Mouse (Mus musculus) liver, embryonic 15.5 days (tissue): ENCODE data around the gene 6430548M08Rik. TPM values are rescaled to one million over a fixed set of nuclear protein-coding genes. Genes with fewer than 3 reads are reported as not detected.

ENCODE experiments used
- ATAC-seq: fragments of 200-750 bp; cut with Nextera tagmentation; 2 replicates; pipeline ENCODE4 v1.8.0; 2017; ENCODE audit warnings: moderate number of reproducible peaks, mild to moderate bottlenecking, moderate library complexity; ENCODE audit not compliant: insufficient read depth
- H3K27ac ChIP-seq: fragments of 300-500 bp; sonication (generic); replicated peaks from 2 replicates; pipeline ENCODE4 v1.5.1; 2015; ENCODE audit warnings: mild to moderate bottlenecking, inconsistent platforms
- H3K27me3 ChIP-seq: fragments of 300-500 bp; sonication (generic); 2 replicates; pipeline ENCODE4 v1.6.1; 2015; ENCODE audit warnings: mild to moderate bottlenecking, inconsistent platforms
- H3K36me3 ChIP-seq: fragments of 300-500 bp; sonication (generic); replicated peaks from 2 replicates; pipeline ENCODE4 v1.6.1; 2015; ENCODE audit warnings: moderate library complexity, mild to moderate bottlenecking, inconsistent platforms
- H3K4me1 ChIP-seq: fragments of 300-500 bp; sonication (generic); replicated peaks from 2 replicates; pipeline ENCODE4 v1.6.1; 2015; ENCODE audit warnings: inconsistent platforms
- H3K4me2 ChIP-seq: fragments of 300-500 bp; sonication (generic); 2 replicates; pipeline ENCODE4 v1.6.1; 2015; ENCODE audit warnings: moderate library complexity, mild to moderate bottlenecking, inconsistent platforms
- H3K4me3 ChIP-seq: fragments of 300-500 bp; sonication (generic); replicated peaks from 2 replicates; pipeline ENCODE4 v1.5.1; 2015; ENCODE audit warnings: mild to moderate bottlenecking, inconsistent platforms
- H3K9ac ChIP-seq: fragments of 300-500 bp; sonication (generic); 2 replicates; pipeline ENCODE4 v1.6.1; 2015; ENCODE audit warnings: moderate library complexity, mild to moderate bottlenecking, inconsistent platforms
- H3K9me3 ChIP-seq: fragments of 300-500 bp; sonication (generic); replicated peaks from 2 replicates; pipeline ENCODE4 v1.6.1; 2016; ENCODE audit warnings: inconsistent platforms
- WGBS: fragments of 180-500 bp; shearing (Covaris S2); methylation state at CpG from one replicate; pipeline ENCODE4 v1.1.7; 2015; ENCODE audit warnings: mixed read lengths; ENCODE audit not compliant: insufficient replicate concordance; 5-methylcytosine and 5-hydroxymethylcytosine counted together
- polyA plus RNA-seq: library from polyadenylated mRNA; unstranded; fragments of >200 nt; fragmentation: Nextera tagmentation; extraction: Ambion mirVana; gene quantifications from 2 replicates; pipeline ENCODE4 v1.2.1, GENCODE M21; 2015

The 6430548M08Rik gene
- polyA plus RNA-seq, 1 experiment from 2014 or later: 2.8 TPM

DNA sequence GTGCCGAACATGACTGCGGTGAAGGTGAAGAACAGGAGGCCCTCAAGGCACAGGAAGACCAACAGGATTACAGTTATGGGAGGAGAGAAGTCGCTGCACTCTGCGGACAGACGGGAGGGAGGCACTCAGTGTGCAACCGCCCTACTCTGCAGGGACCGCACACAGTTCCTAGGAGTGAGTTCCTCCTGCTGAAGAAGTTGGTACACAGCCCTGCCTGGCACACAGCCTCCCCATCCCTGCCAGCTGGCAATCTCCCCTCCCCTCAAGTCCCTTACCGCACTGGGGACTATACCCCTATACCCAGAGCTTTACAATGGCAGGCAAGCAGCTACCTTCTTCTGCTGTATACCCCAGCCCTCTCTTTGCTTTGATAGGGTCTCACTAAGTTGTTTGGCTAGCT, 30.7 kb upstream of the 6430548M08Rik start:
- no peak overlapping the region for H3K4me3 ChIP-seq
- H3K9me3 ChIP-seq: no peaks in the 10 kb centered on the region
- no peak overlapping the region for H3K4me2 ChIP-seq
- H3K4me1 ChIP-seq: no peaks in the 10 kb centered on the region
- peaks cover 66% of the 10 kb centered on the region for H3K36me3 ChIP-seq
- WGBS: 85% methylated on average over 8 of the region's 8 CpGs
- H3K9ac ChIP-seq: no peak overlapping the region
- ATAC-seq: no peak
- H3K27ac ChIP-seq: no peak overlapping the region
- no peaks in the 10 kb centered on the region for H3K27me3 ChIP-seq

DNA sequence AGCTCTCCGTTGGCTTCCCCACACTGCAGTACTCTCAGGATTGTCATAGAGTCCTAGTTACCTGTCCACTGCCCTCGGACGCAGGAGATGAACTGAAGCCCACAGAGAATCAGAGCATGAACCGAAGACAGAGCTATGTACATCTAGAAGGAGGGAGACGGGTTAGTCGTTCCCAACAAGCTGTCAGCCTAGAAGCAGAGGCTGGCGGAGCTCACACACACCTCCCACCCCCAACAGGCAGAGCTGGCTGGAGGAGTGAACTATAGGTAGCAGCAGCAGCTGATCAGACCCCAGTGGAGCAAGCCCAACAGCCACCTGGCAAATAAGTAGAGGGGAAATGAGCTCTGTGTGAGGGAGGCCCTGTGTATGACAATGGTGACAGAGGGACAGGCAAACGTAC, 29.2 kb upstream of the 6430548M08Rik start:
- Histone ChIP-seq H3K4me3 (no peak overlapping the region), H3K27ac (no peak overlapping the region), H3K36me3 (peaks cover 69% of the 10 kb centered on the region), H3K4me2 (no peak overlapping the region), H3K9me3 (no peaks in the 10 kb centered on the region), H3K9ac (no peak overlapping the region), H3K4me1 (no peaks in the 10 kb centered on the region), H3K27me3 (no peaks in the 10 kb centered on the region)
- 75% methylated on average over 8 of the region's 8 CpGs for WGBS
- ATAC-seq: no peak

DNA sequence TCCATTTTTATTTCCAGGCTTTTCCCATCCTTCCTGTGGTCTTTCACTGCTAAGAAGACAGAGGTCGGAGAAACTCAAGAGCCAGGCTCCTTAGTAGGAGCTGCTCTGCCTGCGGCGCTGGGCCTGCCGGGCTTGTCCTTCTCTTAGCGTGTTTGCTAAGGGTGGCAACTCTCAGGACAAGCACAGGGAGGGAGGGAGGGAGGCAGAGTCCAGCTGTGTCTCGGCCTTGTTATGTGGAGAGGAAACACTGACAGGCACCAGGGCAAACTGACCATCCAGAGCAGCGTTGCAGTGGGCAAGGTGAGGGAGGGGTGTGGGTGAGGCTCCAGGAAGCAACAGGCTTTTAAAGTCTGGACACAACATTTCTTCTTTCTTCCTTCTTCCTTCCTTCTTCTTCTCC, 24.4 kb upstream of the 6430548M08Rik start:
- 70% methylated on average over 7 of the region's 7 CpGs for WGBS
- Histone ChIP-seq H3K4me3 (no peak overlapping the region), H3K9ac (no peak overlapping the region), H3K27me3 (no peaks in the 10 kb centered on the region), H3K9me3 (no peaks in the 10 kb centered on the region), H3K36me3 (peaks cover 76% of the 10 kb centered on the region), H3K4me2 (no peak overlapping the region), H3K4me1 (peaks cover 3% of the 10 kb centered on the region; the same call in 1 of the 2 replicates), H3K27ac (no peak overlapping the region)
- ATAC-seq: no peak

DNA sequence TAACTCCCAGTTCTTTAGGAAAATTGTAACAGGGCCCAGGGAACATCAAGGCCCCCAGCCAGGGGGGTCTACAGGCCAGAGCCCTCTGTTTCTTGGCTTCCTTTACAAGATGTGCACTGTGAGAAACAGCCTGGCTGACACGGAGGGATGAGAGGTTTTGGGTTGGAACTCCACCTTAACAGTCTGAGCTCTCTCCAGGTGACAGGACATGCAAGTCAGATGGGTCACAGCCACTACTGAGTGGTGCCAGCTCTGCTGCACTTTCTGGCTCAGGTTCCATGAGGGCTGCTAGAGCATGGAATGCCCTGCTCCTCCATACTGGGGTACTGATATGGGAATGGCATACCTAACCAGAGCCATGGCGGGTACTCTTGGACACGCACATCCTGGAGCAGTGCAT, 22.9 kb upstream of the 6430548M08Rik start:
- Histone ChIP-seq H3K27ac (no peak overlapping the region), H3K4me3 (no peak overlapping the region), H3K36me3 (peaks cover 61% of the 10 kb centered on the region), H3K27me3 (no peaks in the 10 kb centered on the region), H3K9me3 (no peaks in the 10 kb centered on the region), H3K4me1 (peaks cover 12% of the 10 kb centered on the region), H3K9ac (no peak overlapping the region), H3K4me2 (no peak overlapping the region)
- no peak for ATAC-seq
- whole genome bisulfite sequencing: 63% methylated on average over 3 of the region's 3 CpGs

DNA sequence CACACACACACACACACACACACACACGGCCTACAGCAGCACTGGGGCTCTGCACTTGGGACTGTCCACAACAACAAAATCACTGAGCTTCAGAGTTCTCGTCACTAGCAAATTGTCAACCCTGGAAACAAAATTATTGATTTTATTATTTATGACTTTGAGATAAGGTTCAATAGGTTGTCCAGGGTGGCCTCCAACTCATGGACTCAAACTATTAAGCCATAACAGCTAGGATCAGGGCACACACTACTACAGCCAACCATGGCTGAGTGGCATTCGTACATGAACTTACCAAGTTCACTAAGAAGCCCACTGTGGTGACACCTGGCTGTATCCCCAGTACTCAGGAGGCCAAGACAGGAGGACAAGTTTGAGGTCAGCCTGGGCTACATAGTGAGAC, 20.8 kb upstream of the 6430548M08Rik start:
- H3K27me3 ChIP-seq: no peaks in the 10 kb centered on the region
- no peak for ATAC-seq
- H3K27ac ChIP-seq: no peak overlapping the region
- no peak overlapping the region for H3K9ac ChIP-seq
- H3K36me3 ChIP-seq: peaks cover 42% of the 10 kb centered on the region
- peaks cover 27% of the 10 kb centered on the region for H3K4me1 ChIP-seq
- no peak overlapping the region for H3K4me2 ChIP-seq
- no peaks in the 10 kb centered on the region for H3K9me3 ChIP-seq
- no peak overlapping the region for H3K4me3 ChIP-seq
- WGBS: 71% methylated on average over 3 of the region's 3 CpGs

DNA sequence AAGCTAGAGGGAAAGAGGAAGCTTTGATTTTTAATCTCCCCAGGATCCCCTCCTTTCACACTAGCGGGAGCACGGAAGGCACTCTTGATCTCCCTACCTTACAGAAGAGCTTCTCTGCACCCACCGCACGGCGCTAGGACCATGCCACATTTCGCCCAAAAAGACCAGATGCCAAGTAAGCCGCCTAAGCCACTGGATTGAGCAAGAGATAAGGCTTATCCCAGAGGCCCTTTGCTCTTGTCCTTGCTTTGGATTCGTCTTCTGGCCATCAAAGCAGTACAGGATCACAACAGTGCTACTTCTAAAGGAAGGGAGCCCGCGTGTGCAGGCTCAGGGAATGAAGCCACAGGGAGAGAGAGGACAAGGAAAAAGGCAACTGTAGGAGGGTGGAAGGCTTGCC, 19.2 kb upstream of the 6430548M08Rik start:
- Histone ChIP-seq H3K36me3 (peaks cover 38% of the 10 kb centered on the region), H3K4me2 (no peak overlapping the region), H3K27ac (no peak overlapping the region), H3K4me3 (no peak overlapping the region), H3K9ac (no peak overlapping the region), H3K27me3 (no peaks in the 10 kb centered on the region), H3K9me3 (no peaks in the 10 kb centered on the region), H3K4me1 (peaks cover 34% of the 10 kb centered on the region)
- ATAC-seq: no peak
- WGBS: 79% methylated on average over 10 of the region's 10 CpGs

DNA sequence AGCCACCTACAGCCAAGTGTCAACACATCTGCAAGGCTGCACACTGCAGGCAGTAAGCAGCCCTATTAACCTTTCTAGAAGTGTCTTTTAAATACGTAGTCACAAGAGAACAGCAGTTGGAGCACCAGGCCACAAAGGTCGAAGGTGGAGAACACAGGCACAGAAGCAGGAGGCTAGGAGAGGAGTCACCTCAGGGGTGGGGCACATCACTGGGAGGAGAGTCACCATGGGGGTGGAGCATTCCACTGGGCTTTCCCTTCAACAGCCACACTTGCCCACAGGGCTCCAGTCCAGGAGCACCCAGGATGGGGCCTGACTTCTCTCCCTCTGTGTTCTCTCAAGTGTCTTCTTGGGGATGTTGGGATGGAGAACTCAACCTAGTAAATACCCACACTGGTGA, 17.5 kb upstream of the 6430548M08Rik start:
- H3K9ac ChIP-seq: no peak overlapping the region
- no peak overlapping the region for H3K4me3 ChIP-seq
- no peak overlapping the region for H3K4me2 ChIP-seq
- no peaks in the 10 kb centered on the region for H3K9me3 ChIP-seq
- H3K4me1 ChIP-seq: peaks cover 44% of the 10 kb centered on the region
- WGBS: 50% methylated on average over 2 of the region's 2 CpGs
- ATAC-seq: no peak
- peaks cover 24% of the 10 kb centered on the region for H3K36me3 ChIP-seq
- no peak overlapping the region for H3K27ac ChIP-seq
- no peaks in the 10 kb centered on the region for H3K27me3 ChIP-seq

DNA sequence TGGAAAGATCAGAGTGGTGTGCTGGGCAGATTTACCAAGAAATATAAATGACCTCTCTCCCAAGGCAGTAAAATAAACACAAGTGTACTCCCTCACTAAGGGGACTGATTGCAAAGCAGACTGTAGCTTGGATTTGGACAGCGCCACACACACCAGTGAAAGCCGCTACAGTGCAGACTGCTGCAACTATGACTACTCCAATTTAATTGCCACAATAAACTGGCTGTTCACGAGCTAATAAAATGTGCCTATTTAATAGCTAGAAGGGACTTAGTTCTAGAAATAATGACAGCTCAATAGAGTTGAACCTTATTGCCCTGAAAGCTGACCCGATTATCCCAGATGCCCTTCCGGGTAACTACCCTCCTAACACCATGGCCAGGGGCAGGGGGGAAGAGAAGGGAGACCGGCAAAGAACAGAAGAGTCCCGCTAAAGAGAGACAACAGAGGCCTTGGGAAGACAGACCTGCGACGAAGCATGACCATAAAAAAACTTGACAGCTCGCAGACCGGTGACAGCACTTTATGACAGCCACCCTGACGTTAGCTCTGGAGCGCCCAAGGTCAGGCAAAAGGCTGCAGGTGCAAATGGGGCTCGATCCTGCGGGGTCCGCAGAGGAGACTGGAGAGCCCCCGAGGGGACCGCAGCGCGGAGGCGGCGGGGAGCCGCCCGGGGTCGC, 13.4 kb upstream of the 6430548M08Rik start:
- Histone ChIP-seq H3K9ac (peak overlapping the region; percentile 83), H3K36me3 (no peaks in the 10 kb centered on the region), H3K27me3 (no peaks in the 10 kb centered on the region), H3K4me2 (peak overlapping the region; percentile 86), H3K9me3 (no peaks in the 10 kb centered on the region), H3K4me3 (peak overlapping the region; percentile 95), H3K27ac (peak overlapping the region; percentile 77), H3K4me1 (peaks cover 53% of the 10 kb centered on the region)
- no peak for ATAC-seq
- WGBS: 4% methylated on average over 25 of the region's 25 CpGs

DNA sequence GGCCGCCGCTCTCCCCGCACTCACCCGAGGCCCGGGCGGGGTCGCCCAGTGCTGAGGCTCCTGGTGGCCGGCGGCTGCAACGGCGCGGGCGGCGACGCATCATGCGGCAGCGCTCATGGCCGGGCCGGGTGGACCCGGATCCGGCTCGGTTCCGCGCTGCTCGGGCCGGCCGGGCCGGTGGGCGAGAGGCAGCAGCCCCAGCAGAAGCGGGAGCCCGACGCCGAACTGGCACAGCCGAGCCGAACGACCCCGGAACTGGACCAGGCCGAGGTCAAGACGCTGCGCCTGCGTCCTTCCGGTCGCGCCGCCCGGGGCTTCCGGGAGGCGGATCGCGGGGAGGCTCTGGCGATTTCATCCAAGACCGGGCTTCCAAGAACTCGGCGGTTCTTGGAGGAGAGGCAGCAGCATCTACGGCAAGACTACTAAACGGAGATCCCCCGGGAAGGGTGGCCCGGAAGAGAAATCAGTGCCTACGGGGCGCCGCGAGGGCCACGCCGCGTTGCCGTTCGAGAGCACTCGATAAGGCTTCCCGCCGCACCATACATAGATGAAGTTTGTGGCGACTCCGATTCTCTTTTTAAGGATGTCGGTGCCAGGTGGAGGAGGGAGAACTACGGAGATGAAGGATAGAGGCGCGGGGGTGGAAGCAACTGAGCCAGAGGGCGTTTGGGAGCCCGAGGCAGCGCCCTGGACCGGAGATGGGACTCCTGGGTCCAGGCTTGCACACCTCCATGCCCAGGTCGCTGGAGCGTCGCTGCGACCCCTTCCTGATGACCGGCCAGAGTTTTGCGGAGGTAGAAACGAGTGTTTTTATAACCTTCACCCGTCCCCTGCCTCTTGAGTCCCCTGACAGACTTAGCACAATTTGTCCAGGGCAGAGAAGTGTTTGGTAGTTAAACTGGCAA, 12.6 kb upstream of the 6430548M08Rik start, which contains the start of gene Zdhhc7:
Gene Zdhhc7, minus strand, starts transcription at position 415 of the 905 bp plus-strand sequence.
- peak within 1 kb of the TSS; percentile 77 for H3K27ac ChIP-seq
- no peaks in the 10 kb centered on the region for H3K36me3 ChIP-seq
- peak within 1 kb of the TSS; percentile 95 for H3K4me3 ChIP-seq
- peaks cover 46% of the 10 kb centered on the region for H3K4me1 ChIP-seq
- no peaks in the 10 kb centered on the region for H3K9me3 ChIP-seq
- no peaks in the 10 kb centered on the region for H3K27me3 ChIP-seq
- ATAC-seq: peak; percentile 71
- under 1% methylated on average over 88 of the region's 88 CpGs for WGBS
- H3K9ac ChIP-seq: peak within 1 kb of the TSS; percentile 83
- peak within 1 kb of the TSS; percentile 86 for H3K4me2 ChIP-seq

DNA sequence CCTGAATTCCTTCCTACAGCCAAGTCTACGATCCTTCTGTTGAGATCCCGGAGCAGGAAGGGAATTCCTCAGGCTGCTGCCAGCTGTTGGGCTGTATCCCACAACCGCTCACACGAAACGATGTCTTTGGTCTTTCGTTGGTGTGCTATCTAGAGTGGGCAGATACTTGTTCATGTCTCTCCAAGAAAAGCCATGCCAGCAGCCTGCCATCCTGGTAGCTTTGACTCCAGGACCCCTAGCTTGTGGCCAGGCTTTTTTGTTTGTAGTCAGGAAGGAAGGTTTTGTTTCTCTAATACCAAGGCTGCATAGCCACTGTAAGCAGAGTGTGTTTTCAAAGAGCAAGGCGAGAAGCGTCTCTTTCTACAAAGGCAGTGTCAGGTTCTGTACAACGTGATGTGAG, 10.0 kb upstream of the 6430548M08Rik start:
- Histone ChIP-seq H3K9ac (no peak overlapping the region), H3K4me1 (peaks cover 42% of the 10 kb centered on the region), H3K27ac (no peak overlapping the region), H3K9me3 (no peaks in the 10 kb centered on the region), H3K4me2 (no peak overlapping the region), H3K27me3 (no peaks in the 10 kb centered on the region), H3K4me3 (no peak overlapping the region), H3K36me3 (no peaks in the 10 kb centered on the region)
- WGBS: 78% methylated on average over 9 of the region's 9 CpGs
- no peak for ATAC-seq

DNA sequence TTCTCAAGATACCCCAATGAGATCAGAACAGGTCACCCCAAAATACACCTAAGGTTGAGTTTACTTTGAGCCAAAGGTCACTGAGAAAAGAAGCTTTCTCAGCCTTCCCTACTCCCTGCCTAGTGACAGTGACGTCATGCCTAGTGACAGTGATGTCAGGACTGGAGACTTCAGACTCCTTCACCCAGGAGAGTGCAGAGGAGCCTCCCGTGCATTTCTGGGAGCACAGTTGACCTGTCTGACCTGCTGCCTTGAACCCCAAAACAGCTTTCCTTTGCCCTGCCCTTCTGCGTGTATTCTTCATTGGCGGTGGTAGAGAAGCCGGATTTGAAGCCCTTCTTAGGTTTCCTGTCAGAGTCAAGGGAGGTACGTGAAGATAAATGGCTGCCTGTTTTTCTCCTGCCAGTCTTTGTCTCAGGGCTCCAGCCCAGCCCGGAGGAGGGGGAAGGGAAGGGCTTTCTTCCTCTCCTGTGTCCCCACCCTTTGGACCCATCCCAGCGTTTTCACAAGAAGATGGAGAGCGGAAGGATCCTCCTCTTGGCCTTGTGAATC, 9.2 kb upstream of the 6430548M08Rik start:
- H3K9ac ChIP-seq: no peak overlapping the region
- peaks cover 46% of the 10 kb centered on the region for H3K4me1 ChIP-seq
- no peak overlapping the region for H3K4me2 ChIP-seq
- no peaks in the 10 kb centered on the region for H3K9me3 ChIP-seq
- H3K27me3 ChIP-seq: 0 out of 2 replicates have a peak, but pooled peaks cover under 1% of the 10 kb centered on the region
- 30% methylated on average over 9 of the region's 9 CpGs for WGBS
- H3K36me3 ChIP-seq: no peaks in the 10 kb centered on the region
- no peak overlapping the region for H3K4me3 ChIP-seq
- no peak overlapping the region for H3K27ac ChIP-seq
- no peak for ATAC-seq
